In genomic region chr10:7260166-7261108, GRCm38 (mm10) we compare ENCODE assay signal across 11 mouse cellular contexts. TPM values are rescaled to one million over a fixed set of nuclear protein-coding genes. Genes with fewer than 3 reads are reported as not detected.
A peak's percentile ranks its signal among the peaks of the same experiment; 100 is the strongest.
DNase-seq lines count a peak whose midpoint lies in the region; TF ChIP-seq lines count a peak whose summit lies in the region.
"Had no signal": no experiment of that assay in that cellular context is flagged by ENCODE, and none has a peak within 500 bp of the region (broad histone marks: within the 10 kb centered on the region; RNA-seq: fewer than 3 reads in every experiment).

No protein-coding gene starts in this region.

- no peak for TF ChIP-seq CTCF in kidney, adult 2 months (conservative IDR thresholded peaks at IDR 0.05; ENCODE audit: insufficient read depth, insufficient read length, low read depth, low read length)

- WGBS in kidney, adult 2 months: 41% methylated on average over 10 of the region's 10 CpGs

- no peak for TF ChIP-seq POLR2A in kidney, adult 2 months (IDR thresholded peaks at IDR 0.05; ENCODE audit: low read depth, low read length)

- peaks cover 18% of the 10 kb centered on the region for H3K4me1 ChIP-seq in kidney, adult 2 months (ENCODE audit: control insufficient read depth, insufficient read depth, low read length)

- DNase-seq in kidney, adult 2 months: peak; percentile 28
- DNase-seq in kidney, postnatal 25 days: no peak
- DNase-seq in 3T3-L1 (ENCODE audit: low read depth, low spot score): peak; percentile 67
- peak; percentile 31 for DNase-seq in MN1 (ENCODE audit: low spot score)
- DNase-seq in cerebellum, postnatal 10 days: peak; percentile 63 to 64
- DNase-seq in left cerebral cortex, postnatal 25 days (ENCODE audit: low spot score in 2 of 2): no peak
- no peak for DNase-seq in c-Kit-positive CD71-positive TER-119-positive erythroid progenitor cells, embryonic 14.5 days (ENCODE audit: low spot score)
- DNase-seq: forebrain, postnatal 0 days; heart, postnatal 4 days; layer of hippocampus, postnatal 36 days had no signal

- no peak overlapping the region for H3K4me3 ChIP-seq in kidney, adult 2 months (ENCODE audit: insufficient read depth, low read depth, low read length)
- H3K4me3 ChIP-seq: embryonic facial prominence, embryonic 13.5 days had no signal

- H3K27ac ChIP-seq in kidney, adult 2 months (ENCODE audit: insufficient read depth, low read depth, low read length): peak overlapping the region; percentile 74
- H3K27ac ChIP-seq: embryonic facial prominence, embryonic 13.5 days had no signal

- no peaks in the 10 kb centered on the region for H3K27me3 ChIP-seq in kidney, adult 2 months (replicated peaks; ENCODE audit: control insufficient read depth, insufficient read depth, low read length)
- H3K27me3 ChIP-seq: embryonic facial prominence, embryonic 13.5 days had no signal

- H3K36me3 ChIP-seq in kidney, adult 2 months (ENCODE audit: control insufficient read depth, insufficient read depth, low read length): no peaks in the 10 kb centered on the region
- H3K36me3 ChIP-seq: embryonic facial prominence, embryonic 13.5 days had no signal

- intact Hi-C loops in left cerebral cortex, postnatal 25 days (cut with DNase I): no loop called here

RNA-seq across cellular contexts. Expression of gene Cnksr3, which starts 48.4 kb away (rescaled TPM):
- 10.5 and 11.8 TPM in 2 replicates for polyA plus RNA-seq in kidney, adult 2 months (2012; rRNA removed)
- 1 to 10 TPM; 5.3 to 7.3 TPM for total RNA-seq in left cerebral cortex, postnatal 25 days (2021)

Comparison
In these comparisons a context has a peak if more than half of its experiments do, and no peak if none do; other contexts are left out.
1. DNase-seq: peak in kidney, adult 2 months (single experiment), 3T3-L1 (single experiment), MN1 (single experiment) and cerebellum, postnatal 10 days (2 of 2); none in kidney, postnatal 25 days (0 of 2), left cerebral cortex, postnatal 25 days (0 of 2) and c-Kit-positive CD71-positive TER-119-positive erythroid progenitor cells, embryonic 14.5 days (single experiment).